Mouse (Mus musculus): ENCODE data around the gene Pou5f2.

Pou5f2 gene

DNA sequence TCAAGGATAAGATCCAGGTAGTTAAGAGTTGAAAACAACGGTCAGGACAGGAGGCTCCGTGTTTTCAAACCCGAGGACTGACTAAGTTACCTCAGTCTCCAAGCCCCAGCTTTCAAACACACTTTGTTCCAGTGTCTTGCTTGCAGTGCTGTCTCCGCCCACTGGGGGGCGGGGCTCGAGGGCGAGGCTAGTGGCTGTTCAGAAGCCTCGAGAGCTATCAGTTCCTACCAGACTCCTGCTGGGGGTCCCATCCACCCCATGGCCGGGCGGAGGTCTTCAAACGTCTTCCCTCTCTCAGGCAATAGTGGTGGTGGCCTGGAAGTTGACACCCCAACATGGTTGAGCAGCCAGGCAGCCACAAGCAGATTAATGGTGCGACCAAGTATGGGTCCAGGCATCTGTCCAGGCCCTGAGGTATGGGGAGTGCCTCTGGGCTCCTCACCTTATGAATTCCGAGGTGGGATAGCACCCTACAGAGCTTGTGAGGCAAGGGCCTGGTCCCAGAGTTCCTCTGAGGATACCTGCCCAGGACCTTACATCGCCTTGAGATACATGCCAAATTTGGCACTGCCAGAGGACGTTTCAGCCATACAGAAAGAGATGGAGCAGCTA lies at the start of gene Pou5f2:
Pou5f2 (plus strand) TSS at position 220 of the 612 bp plus-strand sequence.
- DNase-seq (ENCODE audit: low spot score), result no peak

DNA sequence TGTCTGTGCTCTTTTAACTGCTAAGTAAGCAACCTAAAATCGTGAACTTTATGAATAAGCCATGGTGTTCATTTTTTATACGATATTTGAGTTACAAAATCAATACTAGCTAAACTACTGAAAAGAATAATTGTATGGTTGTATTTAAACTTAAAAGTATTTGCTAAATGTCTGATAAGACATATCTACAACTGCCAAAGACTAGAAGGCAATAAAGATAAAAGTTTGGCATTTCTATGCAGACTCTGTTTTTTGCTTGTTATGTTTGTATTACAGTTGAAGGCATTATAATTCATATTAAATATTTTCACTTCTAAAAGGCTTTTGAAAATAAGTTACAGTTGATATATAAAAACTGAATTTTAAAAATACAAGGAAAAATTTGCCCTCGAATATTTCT lies 48.5 kb upstream of the Pou5f2 start:
- no peak for DNase-seq (ENCODE audit: low spot score)

GRCm38 (mm10) chr13:77977121-77977520 lies 47.6 kb upstream of the Pou5f2 start:
- no peak for DNase-seq (ENCODE audit: low spot score)

GRCm38 (mm10) chr13:77982105-77982851 lies 42.4 kb upstream of the Pou5f2 start:
- no peak for DNase-seq (ENCODE audit: low spot score)

DNA sequence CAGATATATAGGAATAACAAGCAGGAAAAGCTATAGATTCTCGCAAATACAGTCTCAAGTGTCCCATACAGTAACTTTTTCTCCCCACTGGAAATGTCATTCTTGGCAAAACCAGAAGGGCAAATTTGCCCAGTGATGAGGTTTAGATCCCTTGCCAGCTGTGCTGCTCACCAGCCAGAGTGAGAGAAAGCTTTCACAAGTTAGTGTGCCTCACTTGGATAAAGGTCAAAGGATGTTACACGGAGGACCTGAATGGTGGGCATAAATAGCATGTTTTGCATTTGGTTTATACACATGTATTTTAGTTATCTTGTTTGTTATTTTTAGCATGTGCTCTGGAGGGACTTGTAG lies 41.9 kb upstream of the Pou5f2 start:
- DNase-seq (ENCODE audit: low spot score), result no peak

GRCm38 (mm10) chr13:77991189-77991886 lies 33.4 kb upstream of the Pou5f2 start:
- DNase-seq (ENCODE audit: low spot score), result no peak

GRCm38 (mm10) chr13:78004649-78005048 lies 20.1 kb upstream of the Pou5f2 start:
- no peak for DNase-seq (ENCODE audit: low spot score)

DNA sequence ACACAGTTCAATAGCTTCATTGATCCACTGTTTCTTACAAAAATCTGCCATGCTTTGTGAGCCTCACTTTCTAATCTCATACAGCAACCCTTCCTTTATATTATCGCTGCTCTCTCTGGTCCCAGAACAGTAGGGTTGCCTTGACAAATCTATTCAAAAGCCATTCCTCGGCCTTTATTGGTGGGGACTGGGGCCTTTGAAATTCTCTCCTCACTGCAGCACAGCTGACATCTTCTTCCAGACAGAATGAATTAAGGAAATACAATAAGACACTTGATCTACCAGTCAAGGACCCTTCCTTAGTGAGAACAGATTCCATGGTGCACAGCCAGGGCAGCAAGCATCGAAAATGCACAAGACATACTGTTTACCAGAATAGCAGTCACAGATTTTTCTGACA lies 19.4 kb upstream of the Pou5f2 start:
- no peak for DNase-seq (ENCODE audit: low spot score)

DNA sequence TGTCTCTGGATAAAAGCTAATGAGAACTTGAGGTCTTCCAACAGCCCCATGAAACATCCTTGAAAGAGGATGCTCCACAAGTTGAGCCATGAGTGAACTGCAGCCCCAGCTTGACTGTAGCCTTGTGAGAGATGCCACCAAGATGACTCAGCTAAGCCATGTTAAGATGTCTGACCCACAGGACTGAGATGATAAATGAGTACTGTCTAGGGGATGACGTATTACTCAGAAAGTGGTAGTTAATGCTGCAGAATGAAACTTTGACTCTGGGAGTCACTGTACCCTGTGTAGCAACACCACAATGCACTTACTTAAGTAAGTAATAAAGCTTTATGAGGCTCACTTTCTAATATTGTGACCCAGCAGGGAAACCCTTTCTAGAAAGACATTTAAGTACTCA lies 14.5 kb upstream of the Pou5f2 start:
- no peak for DNase-seq (ENCODE audit: low spot score)

- no peak for DNase-seq (ENCODE audit: low spot score)
Observed at GRCm38 (mm10) chr13:78032821-78033220, 8.1 kb downstream of the Pou5f2 start.

DNA sequence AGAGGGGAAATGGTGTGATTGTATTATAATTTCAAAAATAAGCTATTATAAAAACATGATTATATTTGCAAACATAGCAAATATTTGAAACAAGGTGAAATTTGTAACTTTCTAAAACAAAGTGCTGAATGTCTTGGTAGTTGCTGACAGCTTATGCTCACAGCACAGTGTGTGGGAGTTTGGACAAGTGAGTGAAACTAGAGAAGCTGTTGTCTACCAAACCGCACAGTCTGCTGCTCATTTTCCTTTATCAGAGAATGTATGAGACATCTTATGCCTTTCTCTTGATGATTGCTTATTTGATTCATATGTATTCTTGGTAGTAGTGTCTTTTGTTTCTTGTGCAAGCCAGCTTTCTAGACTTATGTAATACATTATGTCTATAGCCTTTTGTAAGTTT lies 12.5 kb downstream of the Pou5f2 start:
- no peak for DNase-seq (ENCODE audit: low spot score)

DNA sequence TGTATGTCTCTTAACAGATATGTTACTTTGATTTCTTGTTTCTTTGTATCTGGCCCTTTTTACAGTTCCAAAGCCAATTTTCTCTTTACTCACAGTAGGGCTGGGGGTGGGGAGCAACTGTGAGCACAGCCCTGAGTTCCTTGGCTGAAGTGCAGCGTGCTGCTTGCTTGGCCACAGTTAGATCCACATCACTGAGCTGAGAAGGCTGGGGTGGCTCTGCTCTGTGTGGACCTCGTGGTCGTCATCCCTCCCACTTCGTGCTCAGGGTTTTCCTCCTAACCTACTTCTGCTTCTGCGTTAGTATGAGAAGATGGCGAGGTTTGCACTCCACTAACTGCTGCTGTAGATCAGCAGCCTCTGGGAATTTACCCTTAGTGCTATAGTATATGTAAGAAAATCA lies 18.5 kb downstream of the Pou5f2 start:
- DNase-seq (ENCODE audit: low spot score), result no peak

- DNase-seq (ENCODE audit: low spot score), result no peak
Observed at GRCm38 (mm10) chr13:78045116-78045515, 20.4 kb downstream of the Pou5f2 start.

Measured in ovary, postnatal 36 days (tissue).